Mouse (Mus musculus) spleen, adult 2 months (tissue): ENCODE measurements around the gene Ckmt1. TPM values are rescaled to one million over a fixed set of nuclear protein-coding genes. Genes with fewer than 3 reads are reported as not detected.

ENCODE experiments used
- DNase-seq, 2 experiments: peaks; one replicate each; pipeline versions ENCODE4 v3.0.0 to v3.0.0-alpha.2; 2012 to 2021; ENCODE audit warnings: low spot score in 2 of 2, low read depth in 1 of 2
- H3K27ac ChIP-seq: fragments of 200-500 bp; 2 replicates; pipeline ENCODE4 v1.5.1; 2012; ENCODE audit warnings: low read length, inconsistent platforms; ENCODE audit not compliant: insufficient read depth
- H3K27me3 ChIP-seq: fragments of 200-500 bp; 2 replicates; pipeline ENCODE4 v1.6.1; 2012; ENCODE audit warnings: mild to moderate bottlenecking, moderate library complexity, low read length, inconsistent platforms; ENCODE audit not compliant: control insufficient read depth, insufficient read depth
- H3K36me3 ChIP-seq: fragments of 200-500 bp; 2 replicates; pipeline ENCODE4 v1.6.1; 2012; ENCODE audit warnings: mild to moderate bottlenecking, low read length, inconsistent platforms; ENCODE audit not compliant: control insufficient read depth, insufficient read depth
- H3K4me1 ChIP-seq: fragments of 200-500 bp; 2 replicates; pipeline ENCODE4 v1.6.1; 2011; ENCODE audit warnings: inconsistent platforms; ENCODE audit not compliant: control insufficient read depth, insufficient read depth, insufficient read length
- H3K4me3 ChIP-seq: fragments of 200-500 bp; 2 replicates; pipeline ENCODE4 v1.5.1; 2011; ENCODE audit warnings: mild to moderate bottlenecking, inconsistent platforms; ENCODE audit not compliant: insufficient read depth, insufficient read length; ENCODE audit errors: extremely low read depth
- CTCF ChIP-seq: fragments of 200-500 bp; IDR thresholded peaks from 2 replicates; pipeline ENCODE4 v1.5.1; 2011; ENCODE audit warnings: mild to moderate bottlenecking, inconsistent platforms; ENCODE audit not compliant: insufficient read depth, insufficient read length, insufficient replicate concordance; ENCODE audit errors: extremely low read depth
- POLR2A ChIP-seq: fragments of 200-500 bp; IDR thresholded peaks from 2 replicates; pipeline ENCODE4 v1.6.1; 2011; ENCODE audit warnings: low read depth, low read length, inconsistent platforms
- WGBS: fragments of 180-500 bp; shearing (Covaris S2); methylation state at CpG from one replicate; pipeline ENCODE4 v1.1.7; 2018; 5-methylcytosine and 5-hydroxymethylcytosine counted together
- polyA plus RNA-seq: library from polyadenylated mRNA; depleted of rRNA; stranded (reverse); fragments of >200 nt; gene quantifications from 2 replicates; pipeline ENCODE4 v1.2.3, GENCODE M21; 2012; rRNA removed

Gene Ckmt1
- polyA plus RNA-seq: 0.36 and 0.43 TPM in 2 replicates

DNA sequence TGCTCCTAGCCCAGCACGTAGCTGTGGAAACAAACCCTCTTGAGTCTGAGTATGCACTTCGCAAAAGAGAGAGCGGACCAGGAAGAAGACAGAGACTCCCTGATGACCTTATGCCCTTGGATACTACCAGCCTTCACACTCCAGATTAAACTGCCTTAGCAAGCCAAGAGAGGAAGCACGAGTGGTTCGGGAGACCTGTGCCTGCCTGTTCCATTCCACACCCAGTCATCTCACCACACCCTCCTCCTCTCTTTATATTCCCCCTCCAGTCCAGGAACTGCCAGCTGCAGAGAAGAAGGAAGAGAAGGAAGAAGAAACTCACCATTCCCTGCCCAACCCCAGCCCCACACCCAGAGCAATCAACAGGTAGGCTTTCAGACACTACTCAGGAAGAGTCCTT lies at the start of gene Ckmt1:
Ckmt1 (plus strand) TSS at position 221 of the 400 bp plus-strand sequence.
- H3K27ac ChIP-seq: no peak within 1 kb of the TSS
- no peak within 1 kb of the TSS for H3K4me3 ChIP-seq
- TF ChIP-seq POLR2A (no peak), CTCF (no peak)
- WGBS: 53% methylated on average over 5 of the region's 5 CpGs
- DNase-seq: no peak
- H3K27me3 ChIP-seq: peaks cover 13% of the 10 kb centered on the region
- peaks cover 5% of the 10 kb centered on the region; the same call in 1 of the 2 replicates for H3K4me1 ChIP-seq
- H3K36me3 ChIP-seq: no peaks in the 10 kb centered on the region

DNA sequence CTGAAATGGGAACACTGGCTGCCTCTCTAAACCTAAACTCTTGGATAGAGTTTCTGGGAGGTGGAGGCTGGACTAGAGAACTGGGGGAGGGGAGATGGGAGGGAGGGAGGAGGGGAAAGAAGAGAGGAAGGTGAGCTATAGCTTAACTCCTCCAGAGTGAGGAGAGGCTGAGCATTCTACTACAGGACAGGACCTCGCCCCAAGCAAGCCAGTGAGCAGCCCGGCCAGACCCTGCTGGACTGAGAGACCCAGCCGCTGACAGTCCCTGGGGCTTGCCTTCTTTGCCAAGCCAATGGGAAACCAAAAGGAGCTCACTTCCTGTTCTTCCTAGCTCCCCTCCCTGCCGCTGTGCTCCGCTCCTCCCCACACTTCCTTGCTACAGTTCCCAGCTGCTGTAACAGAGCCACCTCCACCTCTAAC lies 48.5 kb upstream of the Ckmt1 start:
- TF ChIP-seq CTCF: no peak
- TF ChIP-seq POLR2A: no peak
- Histone ChIP-seq H3K36me3 (no peaks in the 10 kb centered on the region), H3K4me1 (no peaks in the 10 kb centered on the region), H3K27ac (no peak overlapping the region), H3K27me3 (no peaks in the 10 kb centered on the region), H3K4me3 (no peak overlapping the region)
- 38% methylated on average over 5 of the region's 5 CpGs for WGBS
- DNase-seq: no peak

DNA sequence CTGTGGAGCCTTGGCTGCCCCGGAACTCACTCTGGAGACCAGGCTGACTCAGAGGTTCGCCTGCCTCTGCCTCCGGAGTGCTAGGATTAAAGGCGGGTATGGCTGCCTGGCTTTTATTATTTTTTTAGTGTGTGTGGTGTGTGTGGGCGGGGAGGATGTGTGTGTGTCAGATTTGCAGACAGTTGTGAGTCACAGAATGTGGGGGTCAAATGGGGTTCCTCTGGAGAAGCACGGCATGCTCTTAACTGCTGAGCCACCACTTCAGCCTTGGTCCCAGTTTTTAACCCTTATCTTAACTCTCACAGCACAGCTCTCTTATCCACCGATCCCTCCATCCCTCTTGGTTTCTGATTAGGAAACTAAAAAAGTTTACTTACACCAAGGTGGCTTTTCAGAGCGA lies 41.2 kb upstream of the Ckmt1 start:
- WGBS: 85% methylated on average over 8 of the region's 8 CpGs
- Histone ChIP-seq H3K27ac (no peak overlapping the region), H3K4me1 (no peaks in the 10 kb centered on the region), H3K36me3 (no peaks in the 10 kb centered on the region), H3K27me3 (no peaks in the 10 kb centered on the region), H3K4me3 (no peak overlapping the region)
- no peak for DNase-seq
- TF ChIP-seq POLR2A: no peak
- TF ChIP-seq CTCF: no peak

- H3K27me3 ChIP-seq: no peaks in the 10 kb centered on the region
- no peak overlapping the region for H3K27ac ChIP-seq
- H3K4me3 ChIP-seq: no peak overlapping the region
- no peak for DNase-seq
- WGBS: 92% methylated on average over 10 of the region's 10 CpGs
- no peaks in the 10 kb centered on the region for H3K36me3 ChIP-seq
- H3K4me1 ChIP-seq: no peaks in the 10 kb centered on the region
- TF ChIP-seq POLR2A: no peak
- no peak for TF ChIP-seq CTCF
Measured at GRCm38 (mm10) chr2:121323041-121323440, 34.5 kb upstream of the Ckmt1 start.

GRCm38 (mm10) chr2:121323693-121324470 lies 33.6 kb upstream of the Ckmt1 start:
- TF ChIP-seq POLR2A (no peak), CTCF (no peak)
- no peak for DNase-seq
- no peak overlapping the region for H3K27ac ChIP-seq
- H3K4me1 ChIP-seq: no peaks in the 10 kb centered on the region
- no peak overlapping the region for H3K4me3 ChIP-seq
- no peaks in the 10 kb centered on the region for H3K36me3 ChIP-seq
- 76% methylated on average over 10 of the region's 10 CpGs for WGBS
- no peaks in the 10 kb centered on the region for H3K27me3 ChIP-seq

DNA sequence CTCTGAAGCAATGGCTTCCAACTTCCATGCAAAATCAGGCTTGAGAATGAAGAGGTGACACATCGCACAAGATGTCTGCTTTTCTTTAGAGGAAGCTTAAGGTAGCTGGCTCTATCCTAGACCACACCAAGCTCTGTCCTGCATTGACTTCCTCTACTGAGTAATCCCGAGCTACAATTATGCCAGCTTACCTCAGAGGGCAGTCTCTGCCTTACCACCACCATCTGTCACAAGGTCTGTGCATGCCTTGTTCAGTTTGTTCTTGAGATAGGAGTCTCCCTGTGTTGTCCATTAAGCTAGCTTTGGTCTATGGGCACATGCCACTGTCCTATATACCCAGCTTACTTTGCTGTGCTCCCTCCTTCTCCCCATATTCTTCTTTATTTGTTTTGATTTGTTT lies 28.0 kb upstream of the Ckmt1 start:
- whole genome bisulfite sequencing: 81% methylated on average over 2 of the region's 2 CpGs
- H3K27me3 ChIP-seq: no peaks in the 10 kb centered on the region
- no peak overlapping the region for H3K4me3 ChIP-seq
- TF ChIP-seq CTCF (no peak), POLR2A (no peak)
- H3K27ac ChIP-seq: no peak overlapping the region
- no peak for DNase-seq
- no peaks in the 10 kb centered on the region for H3K4me1 ChIP-seq
- peaks cover 4% of the 10 kb centered on the region; the same call in 1 of the 2 replicates for H3K36me3 ChIP-seq

DNA sequence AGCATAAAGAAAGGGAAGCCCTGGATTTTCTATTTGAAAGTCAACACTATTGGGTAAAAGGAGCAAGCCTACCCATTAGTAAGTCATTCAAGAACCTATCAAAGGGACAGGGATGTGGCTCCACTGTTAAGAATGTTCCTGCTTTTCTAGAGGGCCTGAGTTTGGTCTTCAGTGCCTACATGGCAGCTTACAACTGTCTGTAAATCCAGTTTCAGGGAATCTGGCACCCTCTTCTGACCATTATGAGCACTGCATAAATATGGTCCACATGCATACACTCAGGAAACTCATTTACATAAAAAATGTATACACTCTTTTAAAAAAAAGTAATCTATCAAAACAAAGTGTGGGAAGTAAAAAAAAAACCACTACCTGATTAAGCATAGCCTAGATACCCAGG lies 18.5 kb upstream of the Ckmt1 start:
- no peaks in the 10 kb centered on the region for H3K4me1 ChIP-seq
- no peak for TF ChIP-seq CTCF
- TF ChIP-seq POLR2A: no peak
- no peak overlapping the region for H3K27ac ChIP-seq
- H3K27me3 ChIP-seq: no peaks in the 10 kb centered on the region
- no peak for DNase-seq
- peaks cover 2% of the 10 kb centered on the region; the same call in 1 of the 2 replicates for H3K36me3 ChIP-seq
- no peak overlapping the region for H3K4me3 ChIP-seq
